Mouse (Mus musculus): ENCODE measurements around the gene Pcsk7. TPM values are rescaled to one million over a fixed set of nuclear protein-coding genes. Genes with fewer than 3 reads are reported as not detected.
A peak's percentile ranks its signal among the peaks of the same experiment; 100 is the strongest.

The Pcsk7 gene
- polyA plus RNA-seq, 1 experiment from 2014 or later, result 8.4 TPM

DNA sequence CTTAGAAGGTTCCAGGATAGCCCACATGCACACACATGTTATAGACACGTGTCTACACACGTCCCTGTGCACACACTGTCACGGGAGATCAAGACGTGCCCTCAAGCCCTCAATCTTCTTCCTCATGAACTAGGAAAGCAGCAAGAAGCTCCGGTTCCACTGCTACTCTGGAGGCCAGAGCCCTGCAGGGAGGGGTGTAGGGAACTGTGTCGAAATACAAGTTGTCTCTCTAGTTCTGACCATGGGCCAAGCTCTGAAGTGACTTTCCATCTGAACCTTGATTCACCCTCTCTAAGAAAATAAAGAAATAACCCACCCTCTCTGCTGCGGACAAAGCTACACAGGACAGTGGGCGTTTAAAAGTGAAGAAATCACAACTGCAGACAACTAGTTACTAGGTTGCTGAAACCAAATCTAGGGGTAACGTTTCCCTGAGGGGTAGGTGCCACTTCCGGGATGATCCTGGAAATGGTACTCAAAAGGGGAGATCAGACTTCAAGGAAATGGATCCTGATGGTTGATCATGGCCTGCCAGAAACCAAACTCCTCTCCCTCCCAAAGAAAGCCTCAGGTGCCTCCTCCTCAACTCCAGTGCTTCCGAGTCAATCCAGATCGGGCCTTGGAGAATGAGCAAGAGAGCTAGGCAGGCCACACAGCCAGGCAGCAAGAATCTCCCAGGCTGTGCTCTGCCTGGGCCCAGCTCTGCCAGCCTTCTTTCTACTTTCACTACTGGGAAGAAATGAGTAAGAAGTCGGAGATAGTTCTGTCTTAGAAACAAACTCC lies 47.4 kb downstream of the Pcsk7 start:
- Histone ChIP-seq H3K4me1 (ENCODE audit: control insufficient read depth, low read depth, low read length) (peaks cover 23% of the 10 kb centered on the region), H3K9ac (ENCODE audit: low read depth, low read length) (peak overlapping the region; percentile 97), H3K4me3 (ENCODE audit: low read depth, low read length) (peak overlapping the region; percentile 85), H3K4me2 (ENCODE audit: low read depth, low read length) (peak overlapping the region; percentile 79), H3K27ac (ENCODE audit: low read length) (peak overlapping the region; percentile 93), H3K27me3 (ENCODE audit: control insufficient read depth, insufficient read depth, low read depth, low read length) (no peaks in the 10 kb centered on the region), H3K9me3 (replicated peaks; ENCODE audit: control insufficient read depth, low read length) (no peaks in the 10 kb centered on the region), H3K36me3 (ENCODE audit: control insufficient read depth, insufficient read depth) (peaks cover 23% of the 10 kb centered on the region)
- 49% methylated on average over 13 of the region's 13 CpGs for WGBS (ENCODE audit: insufficient replicate concordance)
- no peak for ATAC-seq (ENCODE audit: low read depth)

DNA sequence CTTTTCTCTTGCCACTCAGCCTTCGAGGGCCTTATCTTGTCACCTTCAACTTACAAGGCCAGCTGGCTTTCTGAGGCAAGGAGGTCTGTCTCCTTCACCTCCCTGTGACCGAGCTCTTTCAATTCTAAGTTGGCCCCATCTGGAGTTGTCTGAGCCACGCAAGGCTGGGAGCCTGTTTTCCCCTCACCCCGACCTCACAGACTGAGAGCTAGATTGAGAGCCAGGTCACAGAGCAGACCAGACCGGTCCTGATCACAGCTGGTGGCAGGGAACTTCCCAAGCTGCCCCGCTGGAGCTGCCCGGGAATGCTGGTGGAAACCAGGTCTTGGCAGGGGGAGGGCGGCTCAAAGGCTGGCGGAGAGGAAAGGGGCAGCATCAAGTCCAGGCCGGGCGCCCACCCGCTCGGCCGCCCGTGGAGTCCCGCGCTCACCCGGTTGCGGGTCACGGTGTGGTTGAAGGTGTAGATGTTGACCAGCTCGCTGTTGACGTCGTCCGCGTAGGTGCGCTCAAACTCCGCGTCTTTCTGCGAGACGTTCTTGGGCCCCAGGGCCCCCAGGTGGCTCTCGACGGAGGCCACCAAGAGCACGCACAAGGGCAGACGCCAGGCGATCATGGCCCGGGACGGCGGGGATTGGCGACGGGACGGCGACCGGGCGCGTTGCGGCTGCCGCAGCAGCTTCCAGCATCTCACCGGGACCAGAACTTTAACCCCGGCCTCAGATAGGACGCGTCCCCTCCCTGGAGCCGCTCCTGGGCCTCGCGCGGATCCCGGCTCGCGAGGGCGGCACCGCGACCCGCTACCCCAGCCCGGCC lies 48.2 kb downstream of the Pcsk7 start:
- peak overlapping the region; percentile 85 for H3K4me3 ChIP-seq (ENCODE audit: low read depth, low read length)
- peak overlapping the region; percentile 79 for H3K4me2 ChIP-seq (ENCODE audit: low read depth, low read length)
- H3K36me3 ChIP-seq (ENCODE audit: control insufficient read depth, insufficient read depth), result peaks cover 20% of the 10 kb centered on the region
- peak overlapping the region; percentile 97 for H3K9ac ChIP-seq (ENCODE audit: low read depth, low read length)
- H3K27me3 ChIP-seq (ENCODE audit: control insufficient read depth, insufficient read depth, low read depth, low read length), result no peaks in the 10 kb centered on the region
- under 1% methylated on average over 59 of the region's 63 CpGs for WGBS (ENCODE audit: insufficient replicate concordance)
- H3K27ac ChIP-seq (ENCODE audit: low read length), result peak overlapping the region; percentile 93
- no peaks in the 10 kb centered on the region for H3K9me3 ChIP-seq (replicated peaks; ENCODE audit: control insufficient read depth, low read length)
- peaks cover 23% of the 10 kb centered on the region for H3K4me1 ChIP-seq (ENCODE audit: control insufficient read depth, low read depth, low read length)
- ATAC-seq (ENCODE audit: low read depth), result peak; percentile 62

DNA sequence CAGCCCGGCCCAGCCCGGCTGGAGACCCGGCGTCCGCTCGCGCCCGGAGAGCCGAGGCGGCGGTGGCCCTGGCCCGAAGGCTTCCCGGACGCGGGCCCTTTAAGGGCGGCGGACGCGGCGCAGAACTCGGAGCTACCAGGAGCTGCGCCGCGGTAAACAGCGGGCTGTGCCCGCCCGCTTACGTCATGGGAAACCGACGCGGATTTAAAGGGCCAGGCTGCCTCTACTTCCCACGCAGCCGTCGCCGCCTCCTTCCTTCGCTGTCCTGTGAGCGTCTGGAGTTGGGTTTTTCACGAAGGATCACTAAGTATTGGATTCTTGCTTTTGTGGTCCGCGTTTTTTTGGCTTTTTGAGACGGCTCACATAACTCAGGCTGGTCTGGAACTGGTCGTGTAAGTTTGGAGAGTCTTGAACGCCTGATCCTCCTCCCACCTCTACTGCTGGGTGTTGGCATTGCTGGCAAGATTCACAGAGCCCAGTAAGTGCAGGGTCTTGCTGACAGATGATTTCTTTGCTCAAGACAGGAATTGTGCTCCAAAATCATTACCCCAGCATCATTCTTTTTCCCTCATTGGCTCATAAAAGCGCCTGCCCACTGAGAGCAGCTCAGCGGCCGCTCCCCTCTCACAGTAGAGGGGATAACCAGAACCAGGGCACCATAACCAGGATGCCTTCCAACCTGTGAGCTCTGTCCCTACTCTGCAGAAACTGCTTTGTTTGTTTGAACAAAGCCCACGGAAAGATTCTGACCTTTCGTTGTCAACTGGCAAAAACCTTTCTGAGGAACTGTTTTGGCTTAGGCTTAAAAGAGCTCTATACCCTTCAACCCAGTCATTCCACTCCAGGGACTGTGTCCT lies 49.0 kb downstream of the Pcsk7 start, which contains the start of gene Sidt2:
TSS of gene Sidt2 (minus strand) at position 152 of the 857 bp plus-strand sequence.
- whole genome bisulfite sequencing (ENCODE audit: insufficient replicate concordance), result 2% methylated on average over 46 of the region's 48 CpGs
- Histone ChIP-seq H3K4me2 (ENCODE audit: low read depth, low read length) (peak within 1 kb of the TSS; percentile 79), H3K9me3 (replicated peaks; ENCODE audit: control insufficient read depth, low read length) (no peaks in the 10 kb centered on the region), H3K27ac (ENCODE audit: low read length) (peak within 1 kb of the TSS; percentile 93), H3K27me3 (ENCODE audit: control insufficient read depth, insufficient read depth, low read depth, low read length) (no peaks in the 10 kb centered on the region), H3K36me3 (ENCODE audit: control insufficient read depth, insufficient read depth) (peaks cover 14% of the 10 kb centered on the region), H3K9ac (ENCODE audit: low read depth, low read length) (peak within 1 kb of the TSS; percentile 97), H3K4me3 (ENCODE audit: low read depth, low read length) (peak within 1 kb of the TSS; percentile 85), H3K4me1 (ENCODE audit: control insufficient read depth, low read depth, low read length) (peaks cover 26% of the 10 kb centered on the region)
- peak; percentile 95 for ATAC-seq (ENCODE audit: low read depth)

DNA sequence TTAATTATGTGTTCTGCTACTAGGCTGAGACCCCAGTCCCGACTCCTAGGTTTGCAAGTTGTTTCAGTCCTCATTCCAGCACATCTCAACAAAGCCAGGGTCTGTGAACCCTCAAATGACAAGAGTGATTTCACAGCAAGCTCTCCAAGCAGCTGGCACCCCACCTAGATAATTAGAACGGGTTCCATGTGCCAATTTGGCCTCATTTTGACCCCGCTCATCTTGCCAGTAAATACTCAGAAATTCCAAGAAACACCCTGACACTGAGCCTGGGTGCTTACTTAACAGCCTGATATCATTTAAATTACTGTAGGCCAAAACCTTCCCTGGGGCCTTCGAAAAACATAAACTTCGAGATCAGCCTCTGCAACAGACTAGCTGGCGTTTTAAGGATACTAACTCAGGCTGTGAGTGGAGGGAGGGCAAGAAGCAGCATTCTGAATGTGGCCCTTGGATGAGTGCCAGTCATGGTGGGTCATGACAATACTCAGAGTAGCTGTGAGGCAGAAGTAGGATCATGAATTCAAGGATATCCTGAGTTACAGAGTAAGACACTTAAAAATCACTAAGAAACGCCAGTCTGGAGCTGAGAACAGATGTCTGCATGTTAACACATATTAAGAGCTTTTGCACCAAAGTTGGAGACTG lies 51.9 kb downstream of the Pcsk7 start:
- H3K27ac ChIP-seq (ENCODE audit: low read length), result no peak overlapping the region
- no peak overlapping the region for H3K9ac ChIP-seq (ENCODE audit: low read depth, low read length)
- H3K4me3 ChIP-seq (ENCODE audit: low read depth, low read length), result no peak overlapping the region
- no peaks in the 10 kb centered on the region for H3K9me3 ChIP-seq (replicated peaks; ENCODE audit: control insufficient read depth, low read length)
- ATAC-seq (ENCODE audit: low read depth), result no peak
- peaks cover 24% of the 10 kb centered on the region for H3K4me1 ChIP-seq (ENCODE audit: control insufficient read depth, low read depth, low read length)
- no peak overlapping the region for H3K4me2 ChIP-seq (ENCODE audit: low read depth, low read length)
- H3K27me3 ChIP-seq (ENCODE audit: control insufficient read depth, insufficient read depth, low read depth, low read length), result no peaks in the 10 kb centered on the region
- WGBS (ENCODE audit: insufficient replicate concordance), result 63% methylated on average over 7 of the region's 7 CpGs
- 0 out of 2 replicates have a peak, but pooled peaks cover 4% of the 10 kb centered on the region for H3K36me3 ChIP-seq (ENCODE audit: control insufficient read depth, insufficient read depth)

DNA sequence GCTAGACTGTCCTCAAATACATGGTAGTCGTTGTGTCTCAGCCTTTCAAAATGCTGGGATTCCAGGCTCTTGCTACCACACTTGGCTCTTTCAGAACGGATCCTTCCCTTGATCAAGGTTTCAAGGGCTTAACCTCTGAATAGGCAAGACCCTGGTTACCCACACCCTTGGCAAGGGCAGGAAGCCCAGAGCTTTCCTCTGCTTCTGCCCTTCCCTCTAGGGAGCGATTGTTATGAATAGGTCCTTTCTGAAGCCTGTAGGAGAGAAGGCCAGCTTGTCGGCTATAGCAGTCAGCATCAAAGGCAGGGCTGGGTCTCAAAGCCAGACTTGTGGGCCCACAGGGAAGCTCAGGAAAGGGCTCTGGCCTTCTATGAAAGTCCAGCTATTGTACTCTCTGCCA lies 52.6 kb downstream of the Pcsk7 start:
- no peak overlapping the region for H3K4me3 ChIP-seq (ENCODE audit: low read depth, low read length)
- no peak overlapping the region for H3K9ac ChIP-seq (ENCODE audit: low read depth, low read length)
- H3K4me1 ChIP-seq (ENCODE audit: control insufficient read depth, low read depth, low read length), result peaks cover 17% of the 10 kb centered on the region
- no peak for ATAC-seq (ENCODE audit: low read depth)
- no peaks in the 10 kb centered on the region for H3K27me3 ChIP-seq (ENCODE audit: control insufficient read depth, insufficient read depth, low read depth, low read length)
- peaks cover 11% of the 10 kb centered on the region for H3K36me3 ChIP-seq (ENCODE audit: control insufficient read depth, insufficient read depth)
- WGBS (ENCODE audit: insufficient replicate concordance), result 72% methylated on average over 4 of the region's 4 CpGs
- H3K4me2 ChIP-seq (ENCODE audit: low read depth, low read length), result no peak overlapping the region
- H3K9me3 ChIP-seq (replicated peaks; ENCODE audit: control insufficient read depth, low read length), result no peaks in the 10 kb centered on the region
- H3K27ac ChIP-seq (ENCODE audit: low read length), result no peak overlapping the region

DNA sequence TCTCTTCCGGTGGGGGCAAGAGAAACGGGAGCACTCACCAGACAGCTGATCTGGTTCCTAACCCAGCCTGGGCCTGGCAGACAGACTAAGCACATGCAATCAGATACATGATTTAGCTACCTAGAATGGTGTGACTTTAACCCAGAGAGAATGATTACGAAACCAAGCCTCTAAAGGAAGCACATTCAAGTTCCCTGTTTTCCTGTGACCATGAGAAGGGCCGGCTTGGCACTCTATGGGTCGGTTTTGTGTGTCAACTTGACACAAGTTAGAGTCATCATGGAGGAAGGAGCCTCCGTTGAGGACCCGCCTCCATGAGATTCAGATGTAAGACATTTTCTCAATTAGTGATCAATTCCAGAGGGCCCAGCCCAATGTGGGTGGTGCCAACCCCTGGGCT lies 53.4 kb downstream of the Pcsk7 start:
- Histone ChIP-seq H3K4me3 (ENCODE audit: low read depth, low read length) (no peak overlapping the region), H3K36me3 (ENCODE audit: control insufficient read depth, insufficient read depth) (peaks cover 12% of the 10 kb centered on the region), H3K9me3 (replicated peaks; ENCODE audit: control insufficient read depth, low read length) (no peaks in the 10 kb centered on the region), H3K27ac (ENCODE audit: low read length) (no peak overlapping the region), H3K9ac (ENCODE audit: low read depth, low read length) (no peak overlapping the region), H3K4me1 (ENCODE audit: control insufficient read depth, low read depth, low read length) (peaks cover 11% of the 10 kb centered on the region), H3K4me2 (ENCODE audit: low read depth, low read length) (no peak overlapping the region), H3K27me3 (ENCODE audit: control insufficient read depth, insufficient read depth, low read depth, low read length) (no peaks in the 10 kb centered on the region)
- 44% methylated on average over 7 of the region's 7 CpGs for WGBS (ENCODE audit: insufficient replicate concordance)
- ATAC-seq (ENCODE audit: low read depth), result no peak

DNA sequence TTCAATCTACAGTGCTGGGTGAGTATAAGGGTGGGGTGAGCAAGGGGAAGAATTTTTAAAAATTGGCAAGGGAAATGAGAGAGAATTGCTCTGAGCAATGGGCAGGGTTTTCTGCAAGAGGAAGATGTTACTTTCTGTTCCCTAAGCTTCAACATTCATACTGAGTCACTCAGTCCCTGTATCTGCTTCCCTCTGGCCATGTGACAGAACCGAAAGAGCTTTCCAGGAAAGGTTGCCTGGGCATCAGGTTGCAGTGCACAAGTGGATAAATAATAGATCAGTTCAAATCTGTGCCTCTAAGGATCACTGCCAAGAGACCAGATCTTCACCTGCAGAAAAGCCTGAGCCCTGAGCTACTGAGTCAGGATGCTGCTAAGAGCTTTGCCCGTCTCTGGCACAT lies 55.6 kb downstream of the Pcsk7 start:
- H3K27me3 ChIP-seq (ENCODE audit: control insufficient read depth, insufficient read depth, low read depth, low read length), result no peaks in the 10 kb centered on the region
- no peak overlapping the region for H3K27ac ChIP-seq (ENCODE audit: low read length)
- peaks cover 25% of the 10 kb centered on the region for H3K36me3 ChIP-seq (ENCODE audit: control insufficient read depth, insufficient read depth)
- no peak overlapping the region for H3K4me3 ChIP-seq (ENCODE audit: low read depth, low read length)
- no peaks in the 10 kb centered on the region for H3K9me3 ChIP-seq (replicated peaks; ENCODE audit: control insufficient read depth, low read length)
- H3K4me1 ChIP-seq (ENCODE audit: control insufficient read depth, low read depth, low read length), result peaks cover 3% of the 10 kb centered on the region
- no peak for ATAC-seq (ENCODE audit: low read depth)
- 69% methylated on average over 2 of the region's 2 CpGs for WGBS (ENCODE audit: insufficient replicate concordance)
- no peak overlapping the region for H3K9ac ChIP-seq (ENCODE audit: low read depth, low read length)
- no peak overlapping the region for H3K4me2 ChIP-seq (ENCODE audit: low read depth, low read length)

DNA sequence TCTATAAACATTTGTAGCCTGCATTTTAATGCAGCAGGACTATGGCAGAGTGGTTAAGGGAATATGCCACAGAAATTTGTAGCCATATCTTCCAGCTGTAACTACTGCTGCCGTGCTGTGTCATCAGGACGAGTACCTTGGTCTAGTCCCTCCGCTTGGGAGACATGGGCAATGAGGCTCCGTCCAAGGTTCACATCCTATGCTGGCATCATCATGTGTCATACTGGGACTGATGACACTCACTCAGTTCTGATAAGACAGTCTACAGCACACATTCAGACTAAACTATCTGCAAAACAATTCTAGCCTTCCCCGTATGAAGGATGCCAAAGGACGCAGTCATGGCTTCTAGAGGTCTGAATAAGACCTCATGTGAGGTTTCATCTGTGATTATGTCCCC lies 57.3 kb downstream of the Pcsk7 start:
- Histone ChIP-seq H3K36me3 (ENCODE audit: control insufficient read depth, insufficient read depth) (peaks cover 32% of the 10 kb centered on the region), H3K9ac (ENCODE audit: low read depth, low read length) (no peak overlapping the region), H3K4me3 (ENCODE audit: low read depth, low read length) (no peak overlapping the region), H3K9me3 (replicated peaks; ENCODE audit: control insufficient read depth, low read length) (no peaks in the 10 kb centered on the region), H3K4me1 (ENCODE audit: control insufficient read depth, low read depth, low read length) (peaks cover 3% of the 10 kb centered on the region), H3K27me3 (ENCODE audit: control insufficient read depth, insufficient read depth, low read depth, low read length) (no peaks in the 10 kb centered on the region), H3K4me2 (ENCODE audit: low read depth, low read length) (no peak overlapping the region), H3K27ac (ENCODE audit: low read length) (no peak overlapping the region)
- WGBS (ENCODE audit: insufficient replicate concordance), result 83% methylated on average over 6 of the region's 6 CpGs
- ATAC-seq (ENCODE audit: low read depth), result no peak

Data from liver, embryonic 16.5 days (tissue).